Mouse (Mus musculus) G1E (cell line): ENCODE measurements around the gene AC170998.1.

Experiments used
- CTCF ChIP-seq: IDR thresholded peaks from 2 replicates; pipeline ENCODE4 v1.5.1; 2012; ENCODE audit warnings: low read depth, low read length, inconsistent platforms, mixed read lengths
- GATA1 ChIP-seq: IDR thresholded peaks from 2 replicates; pipeline ENCODE4 v1.6.1; 2012; ENCODE audit warnings: borderline replicate concordance, low read length, inconsistent platforms, mixed read lengths
- GATA2 ChIP-seq: IDR thresholded peaks from 2 replicates; pipeline ENCODE4 v1.6.1; 2012; ENCODE audit warnings: low read depth, low read length, inconsistent platforms, borderline replicate concordance
- POLR2AphosphoS5 ChIP-seq: IDR thresholded peaks from 2 replicates; pipeline ENCODE4 v1.6.1; 2012; ENCODE audit warnings: low read depth, low read length, inconsistent platforms; ENCODE audit not compliant: insufficient replicate concordance

DNA sequence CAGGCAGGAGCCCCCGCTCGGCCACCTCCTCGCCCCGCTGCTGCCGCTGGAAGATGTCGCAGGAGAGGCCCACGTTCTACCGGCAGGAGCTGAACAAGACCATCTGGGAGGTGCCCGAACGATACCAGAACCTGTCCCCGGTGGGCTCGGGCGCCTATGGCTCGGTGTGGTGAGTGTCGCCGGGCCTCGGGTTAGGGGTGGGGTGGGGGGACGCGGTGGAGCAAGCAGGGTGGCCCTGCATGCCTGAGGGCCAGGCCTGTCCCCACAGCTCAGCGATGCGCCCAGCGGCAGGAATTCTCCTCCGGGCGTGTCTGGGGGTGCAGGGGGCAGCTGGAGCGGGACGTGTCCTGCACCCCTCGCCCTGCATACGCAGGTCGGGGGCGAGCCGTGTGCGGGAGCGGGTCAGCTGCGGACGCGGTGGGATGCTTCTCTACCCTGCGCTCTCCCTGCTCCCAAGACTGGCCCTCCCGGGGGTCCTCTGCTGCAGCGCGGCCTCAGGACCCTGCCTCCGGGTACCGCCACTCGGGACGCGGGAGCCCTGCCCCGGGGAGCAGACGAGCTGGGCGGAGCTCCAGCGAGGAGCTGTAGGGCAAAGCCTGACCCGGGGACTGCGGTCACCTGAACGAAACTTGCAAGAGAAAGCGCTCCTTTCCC is 34.1 kb upstream of the AC170998.1 start:
- TF ChIP-seq CTCF (no peak), GATA1 (no peak), POLR2AphosphoS5 (no peak), GATA2 (no peak)
